Mouse (Mus musculus) heart, adult 2 months (tissue): ENCODE measurements at regions not wholly inside any gene's neighbourhood (a gene's known extent, or its start where the extent isn't known, plus 50 kb on each side); places are given as distances from the start of the nearest gene placed in this dataset.
"Not testable (repeated sequence)": the region's sequence is repeated elsewhere in the genome, so short reads cannot be mapped to it uniquely, and the experiment has no call there.

ENCODE experiments used
- DNase-seq, 2 experiments: peaks; one replicate each; pipeline ENCODE4 v3.0.0; 2021
- H3K27ac ChIP-seq: fragments of 200-600 bp; 2 replicates; pipeline ENCODE4 v1.8.1; 2022
- H3K27me3 ChIP-seq: fragments of 200-500 bp; 2 replicates; pipeline ENCODE4 v1.6.1; 2012; ENCODE audit warnings: mild to moderate bottlenecking, low read length, inconsistent platforms, mixed read lengths; ENCODE audit not compliant: control insufficient read depth, insufficient read depth
- H3K36me3 ChIP-seq: fragments of 200-500 bp; 2 replicates; pipeline ENCODE4 v1.6.1; 2012; ENCODE audit warnings: low read length, inconsistent platforms; ENCODE audit not compliant: control insufficient read depth, insufficient read depth
- H3K4me1 ChIP-seq: fragments of 200-500 bp; 2 replicates; pipeline ENCODE4 v1.6.1; 2011; ENCODE audit warnings: low read length; ENCODE audit not compliant: control insufficient read depth, insufficient read depth
- H3K4me3 ChIP-seq: fragments of 200-600 bp; 2 replicates; pipeline ENCODE4 v1.8.1; 2022
- H3K79me2 ChIP-seq: fragments of 200-500 bp; replicated peaks from 2 replicates; pipeline ENCODE4 v1.6.1; 2012; ENCODE audit warnings: mild to moderate bottlenecking, inconsistent platforms, low read length, moderate library complexity, mixed read lengths; ENCODE audit not compliant: control insufficient read depth, insufficient read depth
- H3K9ac ChIP-seq: fragments of 200-500 bp; 2 replicates; pipeline ENCODE4 v1.6.1; 2012; ENCODE audit warnings: low read depth, mild to moderate bottlenecking, control low read depth, inconsistent platforms, low read length, mixed read lengths
- CTCF ChIP-seq: fragments of 200-600 bp; IDR thresholded peaks from 2 replicates; pipeline ENCODE4 v1.8.1; 2022; ENCODE audit warnings: antibody characterized with exemption, mild to moderate bottlenecking, moderate library complexity
- EP300 ChIP-seq: fragments of 200-500 bp; IDR thresholded peaks from 2 replicates; pipeline ENCODE4 v1.6.1; 2011; ENCODE audit warnings: low read depth, low read length, control low read depth; ENCODE audit not compliant: insufficient read depth
- POLR2A ChIP-seq: fragments of 200-500 bp; IDR thresholded peaks from 2 replicates; pipeline ENCODE4 v1.6.1; 2011; ENCODE audit warnings: mild to moderate bottlenecking, low read depth, low read length, control low read depth; ENCODE audit not compliant: insufficient read depth
- WGBS: fragments of 180-500 bp; shearing (Covaris S2); methylation state at CpG from one replicate; pipeline ENCODE4 v1.1.7; 2018; 5-methylcytosine and 5-hydroxymethylcytosine counted together
- intact Hi-C: fragments of 180-260 bp; cut with DNase I; formaldehyde crosslinking; loops from one replicate; pipeline ENCODE4 v1.15.1; 2025

DNA sequence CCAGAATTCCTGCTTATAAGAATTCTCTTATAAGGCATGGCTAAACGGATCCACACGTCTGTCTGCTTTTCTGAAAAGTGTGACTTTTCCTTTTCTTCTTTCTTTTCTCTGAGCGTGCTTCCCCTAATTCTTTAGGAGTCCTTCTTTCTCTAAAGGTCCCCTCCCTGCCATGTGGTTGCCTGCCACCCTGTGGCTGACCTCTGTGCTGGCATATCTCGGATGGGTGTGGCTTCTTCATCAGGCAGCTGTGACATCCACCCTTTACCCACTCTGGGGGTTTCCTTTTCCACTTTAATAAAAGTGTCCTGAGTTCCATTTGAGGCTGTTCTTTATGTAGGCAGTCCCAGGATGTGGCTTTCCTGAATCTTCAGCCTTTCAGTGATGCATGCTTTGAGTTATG, 280.7 kb downstream of the Diras2 start:
- no peak overlapping the region for H3K9ac ChIP-seq
- H3K27ac ChIP-seq = no peak overlapping the region
- WGBS = 53% methylated on average over 4 of the region's 4 CpGs
- H3K4me1 ChIP-seq = no peaks in the 10 kb centered on the region
- intact Hi-C loops = no loop called here
- TF ChIP-seq EP300 = no peak
- peak; percentile 53 for TF ChIP-seq CTCF
- TF ChIP-seq POLR2A = no peak
- no peaks in the 10 kb centered on the region for H3K27me3 ChIP-seq
- DNase-seq = no peak
- H3K36me3 ChIP-seq = no peaks in the 10 kb centered on the region
- H3K79me2 ChIP-seq = no peaks in the 10 kb centered on the region
- H3K4me3 ChIP-seq = no peak overlapping the region

- Histone ChIP-seq H3K79me2 (no peaks in the 10 kb centered on the region), H3K4me3 (no peak overlapping the region), H3K9ac (no peak overlapping the region), H3K27ac (no peak overlapping the region), H3K36me3 (no peaks in the 10 kb centered on the region), H3K27me3 (no peaks in the 10 kb centered on the region), H3K4me1 (no peaks in the 10 kb centered on the region)
- intact Hi-C loops = no loop called here
- no peak for DNase-seq
- TF ChIP-seq POLR2A (no peak), CTCF (no peak), EP300 (no peak)
- 81% methylated on average over 4 of the region's 4 CpGs for WGBS
Measured at GRCm38 (mm10) chr13:52252303-52252702, 278.8 kb downstream of the Diras2 start.

- intact Hi-C loops = loop anchor here (1.0 kb wide), 2 partner anchors 283 to 376 kb away; no protein-coding TSS in a partner anchor
Measured at GRCm38 (mm10) chr13:52252726-52253125, 278.4 kb downstream of the Diras2 start.

GRCm38 (mm10) chr13:52253138-52253537, 277.9 kb downstream of the Diras2 start:
- no peaks in the 10 kb centered on the region for H3K79me2 ChIP-seq
- WGBS = 25% methylated on average over 8 of the region's 8 CpGs
- H3K4me1 ChIP-seq = no peaks in the 10 kb centered on the region
- H3K4me3 ChIP-seq = no peak overlapping the region
- peak in 1 of 2 experiments; percentile 26 for DNase-seq
- intact Hi-C loops = loop anchor here (1.0 kb wide), 2 partner anchors 282 to 375 kb away; no protein-coding TSS in a partner anchor
- H3K27ac ChIP-seq = no peak overlapping the region
- no peaks in the 10 kb centered on the region for H3K36me3 ChIP-seq
- no peak overlapping the region for H3K9ac ChIP-seq
- no peaks in the 10 kb centered on the region for H3K27me3 ChIP-seq
- TF ChIP-seq POLR2A (no peak), CTCF (peak; percentile 91), EP300 (no peak)

More at GRCm38 (mm10) chr13:52252726-52253125, 278.4 kb downstream of the Diras2 start:
- not testable (repeated sequence) for DNase-seq, H3K27ac ChIP-seq, H3K79me2 ChIP-seq, H3K27me3 ChIP-seq, H3K4me1 ChIP-seq, H3K9ac ChIP-seq, H3K4me3 ChIP-seq, H3K36me3 ChIP-seq
- WGBS = 29% methylated on average over 6 of the region's 6 CpGs

- Histone ChIP-seq H3K4me1 (no peaks in the 10 kb centered on the region), H3K4me3 (no peak overlapping the region), H3K27ac (no peak overlapping the region), H3K27me3 (no peaks in the 10 kb centered on the region), H3K79me2 (no peaks in the 10 kb centered on the region), H3K9ac (no peak overlapping the region), H3K36me3 (no peaks in the 10 kb centered on the region)
- no peak for TF ChIP-seq EP300
- no peak for TF ChIP-seq POLR2A
- TF ChIP-seq CTCF = peak; percentile 75
- intact Hi-C loops = no loop called here
- DNase-seq = peak in 1 of 2 experiments; percentile 24
- 9% methylated on average over 9 of the region's 9 CpGs for WGBS
Measured at GRCm38 (mm10) chr13:52254185-52254584, 276.9 kb downstream of the Diras2 start.

- Histone ChIP-seq H3K79me2 (no peaks in the 10 kb centered on the region), H3K27me3 (no peaks in the 10 kb centered on the region), H3K4me3 (no peak overlapping the region), H3K9ac (no peak overlapping the region), H3K27ac (no peak overlapping the region), H3K4me1 (no peaks in the 10 kb centered on the region), H3K36me3 (no peaks in the 10 kb centered on the region)
- WGBS = 75% methylated on average over 5 of the region's 5 CpGs
- no peak for DNase-seq
- intact Hi-C loops = no loop called here
- TF ChIP-seq CTCF = peak; percentile 57
- TF ChIP-seq EP300 = no peak
- TF ChIP-seq POLR2A = no peak
Measured at GRCm38 (mm10) chr13:52255697-52256096, 275.4 kb downstream of the Diras2 start.

DNA sequence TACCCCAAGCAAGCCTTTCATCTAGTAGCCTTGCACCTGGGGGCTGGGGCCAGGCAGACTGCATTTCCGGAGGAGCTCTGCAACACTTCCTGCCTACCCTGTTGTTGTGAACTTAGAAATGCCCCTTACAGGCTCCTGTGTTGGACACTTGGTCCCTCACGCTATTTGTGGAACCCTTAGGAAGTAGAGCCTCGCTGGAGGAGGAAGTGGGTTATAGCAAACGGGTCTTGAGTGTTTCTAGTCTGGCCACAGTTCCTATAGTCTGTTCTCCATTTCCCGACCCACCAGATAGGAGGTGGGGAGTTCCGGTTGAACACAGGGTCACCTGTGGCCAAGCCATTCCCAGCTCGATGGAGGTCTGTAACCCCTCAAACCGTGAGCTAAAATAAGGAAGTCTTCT, 272.7 kb downstream of the Diras2 start:
- H3K4me3 ChIP-seq = no peak overlapping the region
- intact Hi-C loops = no loop called here
- 54% methylated on average over 8 of the region's 8 CpGs for WGBS

More for the DNA sequence above, 272.7 kb downstream of the Diras2 start:
- no peak for DNase-seq
- Histone ChIP-seq H3K4me1 (no peaks in the 10 kb centered on the region), H3K36me3 (no peaks in the 10 kb centered on the region), H3K9ac (no peak overlapping the region), H3K27me3 (no peaks in the 10 kb centered on the region), H3K79me2 (no peaks in the 10 kb centered on the region), H3K27ac (no peak overlapping the region)
- no peak for TF ChIP-seq CTCF
